Mouse (Mus musculus): ENCODE results near the gene Tmco3.

- TF ChIP-seq EP300 (IDR thresholded peaks at IDR 0.05; ENCODE audit: low read depth) (no peak), CTCF (IDR thresholded peaks at IDR 0.05; ENCODE audit: low read depth) (no peak)
These were observed 62.1 kb downstream of the Tmco3 start for GRCm38 (mm10) chr8:13350052-13350451.

All from heart, postnatal 0 days (tissue).